Mouse (Mus musculus) layer of hippocampus, adult 11-12 months (tissue): ENCODE results near the gene Hmx1.
A peak's percentile ranks its signal among the peaks of the same experiment; 100 is the strongest.

Experiments
- DNase-seq: peaks from one replicate; pipeline ENCODE4 v3.0.0; 2022; ENCODE audit warnings: low spot score

Gene Hmx1

GRCm38 (mm10) chr5:35388491-35389111 lies at the start of gene Hmx1:
Gene Hmx1, plus strand, starts transcription at chr5:35389108.
- no peak for DNase-seq

- no peak for DNase-seq
These were observed 43.8 kb upstream of the Hmx1 start for GRCm38 (mm10) chr5:35345084-35345483.

GRCm38 (mm10) chr5:35348794-35349193 lies 40.1 kb upstream of the Hmx1 start:
- DNase-seq, result peak; percentile 86

- no peak for DNase-seq
These were observed 31.1 kb upstream of the Hmx1 start for GRCm38 (mm10) chr5:35357544-35358440.

- DNase-seq, result peak; percentile 98
These were observed 27.2 kb upstream of the Hmx1 start for GRCm38 (mm10) chr5:35361570-35362284.

GRCm38 (mm10) chr5:35366241-35367032 lies 22.5 kb upstream of the Hmx1 start:
- DNase-seq, result no peak

GRCm38 (mm10) chr5:35368916-35369315 lies 20.0 kb upstream of the Hmx1 start:
- no peak for DNase-seq

- no peak for DNase-seq
These were observed 9.8 kb upstream of the Hmx1 start for GRCm38 (mm10) chr5:35379066-35379465.

GRCm38 (mm10) chr5:35379815-35380214 lies 9.1 kb upstream of the Hmx1 start:
- DNase-seq, result peak; percentile 45

- DNase-seq, result no peak
These were observed 946 bp upstream of the Hmx1 start for GRCm38 (mm10) chr5:35387834-35388490.

GRCm38 (mm10) chr5:35389441-35389840 lies 533 bp downstream of the Hmx1 start:
- DNase-seq, result no peak

- DNase-seq, result no peak
These were observed 1.0 kb downstream of the Hmx1 start for GRCm38 (mm10) chr5:35389915-35390314.

- no peak for DNase-seq
These were observed 2.1 kb downstream of the Hmx1 start for GRCm38 (mm10) chr5:35390848-35391655.

GRCm38 (mm10) chr5:35391656-35392333 lies 2.9 kb downstream of the Hmx1 start:
- DNase-seq, result no peak

GRCm38 (mm10) chr5:35392334-35392695 lies 3.4 kb downstream of the Hmx1 start:
- no peak for DNase-seq

- no peak for DNase-seq
These were observed 6.9 kb downstream of the Hmx1 start for GRCm38 (mm10) chr5:35395566-35396440.

- no peak for DNase-seq
These were observed 8.2 kb downstream of the Hmx1 start for GRCm38 (mm10) chr5:35396976-35397641.

GRCm38 (mm10) chr5:35397642-35398309 lies 8.9 kb downstream of the Hmx1 start:
- no peak for DNase-seq
